Mouse (Mus musculus): ENCODE data around the gene Man2a2. TPM values are rescaled to one million over a fixed set of nuclear protein-coding genes. Genes with fewer than 3 reads are reported as not detected.
A peak's percentile ranks its signal among the peaks of the same experiment; 100 is the strongest.

Gene Man2a2
- total and polyA plus RNA-seq, 2 experiments from 2014 or later = 16.6 to 70.2 TPM

- Histone ChIP-seq H3K27ac (ENCODE audit: low read depth, low read length) (no peak overlapping the region), H3K4me2 (ENCODE audit: low read depth, low read length, poor library complexity, severe bottlenecking) (no peak overlapping the region), H3K36me3 (ENCODE audit: insufficient read depth, low read length) (no peaks in the 10 kb centered on the region), H3K4me1 (ENCODE audit: insufficient read depth, low read length) (0 out of 2 replicates have a peak, but pooled peaks cover 5% of the 10 kb centered on the region), H3K9ac (replicated peaks; ENCODE audit: low read length, poor library complexity, severe bottlenecking) (peak overlapping the region; percentile 36; the same call in 1 of the 2 replicates), H3K27me3 (ENCODE audit: insufficient read depth, low read length) (no peaks in the 10 kb centered on the region), H3K4me3 (ENCODE audit: low read depth, low read length) (no peak overlapping the region), H3K9me3 (ENCODE audit: low read length) (no peaks in the 10 kb centered on the region)
- 91% methylated on average over 9 of the region's 9 CpGs for WGBS
- no peak for ATAC-seq (ENCODE audit: low FRiP score)
- no peak for DNase-seq (ENCODE audit: low spot score)
- TF ChIP-seq CTCF (IDR thresholded peaks at IDR 0.05) = no peak
These were observed 4.3 kb upstream of the Man2a2 start for GRCm38 (mm10) chr7:80375376-80376039.

- no peak overlapping the region for H3K4me3 ChIP-seq (ENCODE audit: low read depth, low read length)
- 88% methylated on average over 3 of the region's 3 CpGs for WGBS
- no peak overlapping the region for H3K4me2 ChIP-seq (ENCODE audit: low read depth, low read length, poor library complexity, severe bottlenecking)
- H3K9me3 ChIP-seq (ENCODE audit: low read length) = no peaks in the 10 kb centered on the region
- no peak for DNase-seq (ENCODE audit: low spot score)
- H3K27me3 ChIP-seq (ENCODE audit: insufficient read depth, low read length) = no peaks in the 10 kb centered on the region
- no peak for ATAC-seq (ENCODE audit: low FRiP score)
- no peak overlapping the region for H3K9ac ChIP-seq (replicated peaks; ENCODE audit: low read length, poor library complexity, severe bottlenecking)
- no peak overlapping the region for H3K27ac ChIP-seq (ENCODE audit: low read depth, low read length)
- no peaks in the 10 kb centered on the region for H3K36me3 ChIP-seq (ENCODE audit: insufficient read depth, low read length)
- H3K4me1 ChIP-seq (ENCODE audit: insufficient read depth, low read length) = 0 out of 2 replicates have a peak, but pooled peaks cover 5% of the 10 kb centered on the region
- no peak for TF ChIP-seq CTCF (IDR thresholded peaks at IDR 0.05)
These were observed 3.6 kb upstream of the Man2a2 start for GRCm38 (mm10) chr7:80374733-80375132.

GRCm38 (mm10) chr7:80374280-80374679, 3.1 kb upstream of the Man2a2 start:
- Histone ChIP-seq H3K4me1 (ENCODE audit: insufficient read depth, low read length) (peaks cover 6% of the 10 kb centered on the region; the same call in 1 of the 2 replicates), H3K36me3 (ENCODE audit: insufficient read depth, low read length) (no peaks in the 10 kb centered on the region), H3K27ac (ENCODE audit: low read depth, low read length) (no peak overlapping the region), H3K9ac (replicated peaks; ENCODE audit: low read length, poor library complexity, severe bottlenecking) (no peak overlapping the region), H3K4me2 (ENCODE audit: low read depth, low read length, poor library complexity, severe bottlenecking) (no peak overlapping the region), H3K9me3 (ENCODE audit: low read length) (no peaks in the 10 kb centered on the region), H3K27me3 (ENCODE audit: insufficient read depth, low read length) (no peaks in the 10 kb centered on the region), H3K4me3 (ENCODE audit: low read depth, low read length) (no peak overlapping the region)
- no peak for TF ChIP-seq CTCF (IDR thresholded peaks at IDR 0.05)
- 57% methylated on average over 3 of the region's 3 CpGs for WGBS
- no peak for DNase-seq (ENCODE audit: low spot score)
- ATAC-seq (ENCODE audit: low FRiP score) = no peak

- WGBS = 73% methylated on average over 12 of the region's 12 CpGs
- Histone ChIP-seq H3K9me3 (ENCODE audit: low read length) (no peaks in the 10 kb centered on the region), H3K27me3 (ENCODE audit: insufficient read depth, low read length) (no peaks in the 10 kb centered on the region), H3K4me3 (ENCODE audit: low read depth, low read length) (no peak overlapping the region), H3K4me1 (ENCODE audit: insufficient read depth, low read length) (peaks cover 8% of the 10 kb centered on the region; the same call in 1 of the 2 replicates), H3K9ac (replicated peaks; ENCODE audit: low read length, poor library complexity, severe bottlenecking) (no peak overlapping the region), H3K27ac (ENCODE audit: low read depth, low read length) (no peak overlapping the region), H3K36me3 (ENCODE audit: insufficient read depth, low read length) (no peaks in the 10 kb centered on the region), H3K4me2 (ENCODE audit: low read depth, low read length, poor library complexity, severe bottlenecking) (no peak overlapping the region)
- no peak for DNase-seq (ENCODE audit: low spot score)
- no peak for ATAC-seq (ENCODE audit: low FRiP score)
- TF ChIP-seq CTCF (IDR thresholded peaks at IDR 0.05) = no peak
These were observed 2.7 kb upstream of the Man2a2 start for GRCm38 (mm10) chr7:80373850-80374249.

GRCm38 (mm10) chr7:80373352-80373751, 2.2 kb upstream of the Man2a2 start:
- H3K27ac ChIP-seq (ENCODE audit: low read depth, low read length) = no peak overlapping the region
- H3K9me3 ChIP-seq (ENCODE audit: low read length) = no peaks in the 10 kb centered on the region
- peaks cover 8% of the 10 kb centered on the region; the same call in 1 of the 2 replicates for H3K4me1 ChIP-seq (ENCODE audit: insufficient read depth, low read length)
- no peaks in the 10 kb centered on the region for H3K27me3 ChIP-seq (ENCODE audit: insufficient read depth, low read length)
- DNase-seq (ENCODE audit: low spot score) (no peak), ATAC-seq (ENCODE audit: low FRiP score) (no peak)
- H3K4me3 ChIP-seq (ENCODE audit: low read depth, low read length) = no peak overlapping the region
- no peak for TF ChIP-seq CTCF (IDR thresholded peaks at IDR 0.05)
- H3K36me3 ChIP-seq (ENCODE audit: insufficient read depth, low read length) = peaks cover 3% of the 10 kb centered on the region; the same call in 1 of the 2 replicates
- no peak overlapping the region for H3K9ac ChIP-seq (replicated peaks; ENCODE audit: low read length, poor library complexity, severe bottlenecking)
- WGBS = 83% methylated on average over 4 of the region's 4 CpGs
- no peak overlapping the region for H3K4me2 ChIP-seq (ENCODE audit: low read depth, low read length, poor library complexity, severe bottlenecking)

GRCm38 (mm10) chr7:80372667-80373066, 1.5 kb upstream of the Man2a2 start:
- ATAC-seq (ENCODE audit: low FRiP score) (no peak), DNase-seq (ENCODE audit: low spot score) (no peak)
- TF ChIP-seq CTCF (IDR thresholded peaks at IDR 0.05) = no peak
- Histone ChIP-seq H3K36me3 (ENCODE audit: insufficient read depth, low read length) (peaks cover 8% of the 10 kb centered on the region), H3K4me1 (ENCODE audit: insufficient read depth, low read length) (peaks cover 8% of the 10 kb centered on the region; the same call in 1 of the 2 replicates), H3K4me2 (ENCODE audit: low read depth, low read length, poor library complexity, severe bottlenecking) (no peak overlapping the region), H3K9me3 (ENCODE audit: low read length) (no peaks in the 10 kb centered on the region), H3K4me3 (ENCODE audit: low read depth, low read length) (no peak overlapping the region), H3K27me3 (ENCODE audit: insufficient read depth, low read length) (no peaks in the 10 kb centered on the region), H3K9ac (replicated peaks; ENCODE audit: low read length, poor library complexity, severe bottlenecking) (no peak overlapping the region), H3K27ac (ENCODE audit: low read depth, low read length) (no peak overlapping the region)
- WGBS = 66% methylated on average over 2 of the region's 2 CpGs
